Mouse (Mus musculus) limb, embryonic 14.5 days (tissue): ENCODE results near the gene Kif21b. TPM values are rescaled to one million over a fixed set of nuclear protein-coding genes. Genes with fewer than 3 reads are reported as not detected.

Experiments used
- ATAC-seq: fragments of 200-750 bp; cut with Nextera tagmentation; 2 replicates; pipeline ENCODE4 v1.8.0; 2017; ENCODE audit warnings: low read depth, moderate number of reproducible peaks, moderate TSS enrichment; ENCODE audit not compliant: low FRiP score
- DNase-seq: peaks from one replicate; pipeline ENCODE4 v3.0.0-alpha.2; 2015; ENCODE audit warnings: low spot score
- H3K27ac ChIP-seq: fragments of 300-500 bp; sonication (generic); replicated peaks from 2 replicates; pipeline ENCODE4 v1.5.1; 2014; ENCODE audit warnings: low read depth, mild to moderate bottlenecking, low read length, moderate library complexity, mixed read lengths
- H3K27me3 ChIP-seq: fragments of 300-500 bp; sonication (generic); 2 replicates; pipeline ENCODE4 v1.6.1; 2014; ENCODE audit warnings: low read length, mixed read lengths; ENCODE audit not compliant: control insufficient read depth, insufficient read depth
- H3K36me3 ChIP-seq: fragments of 300-500 bp; sonication (generic); 2 replicates; pipeline ENCODE4 v1.6.1; 2014; ENCODE audit warnings: mild to moderate bottlenecking, low read length, moderate library complexity, mixed read lengths; ENCODE audit not compliant: control insufficient read depth, insufficient read depth
- H3K4me1 ChIP-seq: fragments of 300-500 bp; sonication (generic); 2 replicates; pipeline ENCODE4 v1.6.1; 2014; ENCODE audit warnings: antibody characterized with exemption, low read length, mixed read lengths; ENCODE audit not compliant: control insufficient read depth, insufficient read depth
- H3K4me2 ChIP-seq: fragments of 300-500 bp; sonication (generic); replicated peaks from 2 replicates; pipeline ENCODE4 v1.6.1; 2014; ENCODE audit warnings: low read depth, mild to moderate bottlenecking, low read length, moderate library complexity; ENCODE audit not compliant: severe bottlenecking
- H3K4me3 ChIP-seq: fragments of 300-500 bp; sonication (generic); replicated peaks from 2 replicates; pipeline ENCODE4 v1.5.1; 2014; ENCODE audit warnings: low read length
- H3K9ac ChIP-seq: fragments of 300-500 bp; sonication (generic); 2 replicates; pipeline ENCODE4 v1.6.1; 2014; ENCODE audit warnings: mild to moderate bottlenecking, low read depth, low read length, moderate library complexity; ENCODE audit not compliant: severe bottlenecking
- H3K9me3 ChIP-seq: fragments of 300-500 bp; sonication (generic); 2 replicates; pipeline ENCODE4 v1.6.1; 2016; ENCODE audit warnings: low read length; ENCODE audit not compliant: control insufficient read depth
- POLR2A ChIP-seq: fragments of 200-500 bp; IDR thresholded peaks from 2 replicates; pipeline ENCODE4 v1.8.0; 2012; ENCODE audit warnings: inconsistent platforms, mild to moderate bottlenecking, moderate library complexity, borderline replicate concordance; ENCODE audit not compliant: insufficient read depth, insufficient read length; ENCODE audit errors: extremely low read depth
- WGBS: fragments of 180-500 bp; shearing (Covaris S2); extraction: QIAGEN DNeasy Blood & Tissue Kit; methylation state at CpG from one replicate; pipeline ENCODE4 v1.1.7; 2014; 5-methylcytosine and 5-hydroxymethylcytosine counted together
- polyA plus RNA-seq, 2 experiments: library from polyadenylated mRNA; depleted of rRNA in 1 of 2; stranded (reverse) in 1 of 2; unstranded in 1 of 2; fragments of >200 nt; fragmentation: Nextera tagmentation in 1 of 2; extraction: Ambion mirVana in 1 of 2; gene quantifications; 2 replicates each; pipeline versions ENCODE4 v1.2.1 to v1.2.3; 2012 to 2014

Gene Kif21b
- polyA plus RNA-seq, 2 experiments, result 3.6 to 10.9 TPM

GRCm38 (mm10) chr1:136179511-136180001, 48.4 kb downstream of the Kif21b start:
- Histone ChIP-seq H3K4me3 (no peak overlapping the region), H3K27ac (no peak overlapping the region), H3K9ac (no peak overlapping the region), H3K4me1 (no peaks in the 10 kb centered on the region), H3K27me3 (no peaks in the 10 kb centered on the region), H3K9me3 (no peaks in the 10 kb centered on the region), H3K36me3 (peaks cover 10% of the 10 kb centered on the region; the same call in 1 of the 2 replicates), H3K4me2 (no peak overlapping the region)
- 79% methylated on average over 2 of the region's 2 CpGs for WGBS
- DNase-seq (no peak), ATAC-seq (no peak)
- TF ChIP-seq POLR2A, result no peak

GRCm38 (mm10) chr1:136190033-136190432, 58.8 kb downstream of the Kif21b start:
- Histone ChIP-seq H3K9ac (no peak overlapping the region), H3K27me3 (no peaks in the 10 kb centered on the region), H3K9me3 (no peaks in the 10 kb centered on the region), H3K4me2 (no peak overlapping the region), H3K4me1 (no peaks in the 10 kb centered on the region), H3K27ac (no peak overlapping the region), H3K36me3 (no peaks in the 10 kb centered on the region), H3K4me3 (no peak overlapping the region)
- no peak for DNase-seq
- 91% methylated on average over 5 of the region's 5 CpGs for WGBS
- ATAC-seq, result no peak
- no peak for TF ChIP-seq POLR2A

- Histone ChIP-seq H3K4me3 (no peak within 1 kb of the TSS), H3K4me2 (no peak within 1 kb of the TSS), H3K4me1 (no peaks in the 10 kb centered on the region), H3K9ac (no peak within 1 kb of the TSS), H3K27ac (0 out of 2 replicates have a peak within 1 kb of the TSS, but pooled peaks have one; percentile 13), H3K9me3 (no peaks in the 10 kb centered on the region), H3K27me3 (no peaks in the 10 kb centered on the region), H3K36me3 (peaks cover 38% of the 10 kb centered on the region)
- TF ChIP-seq POLR2A, result no peak
- 35% methylated on average over 3 of the region's 3 CpGs for WGBS
- peak; percentile 46 for DNase-seq
- peak; percentile 70 for ATAC-seq
Observed at GRCm38 (mm10) chr1:136212803-136213202, 81.6 kb downstream of the Kif21b start, which contains the start of gene Mroh3. Gene Mroh3, minus strand, starts transcription at chr1:136212828.

GRCm38 (mm10) chr1:136214304-136214703, 83.1 kb downstream of the Kif21b start:
- H3K4me3 ChIP-seq, result no peak overlapping the region
- no peaks in the 10 kb centered on the region for H3K4me1 ChIP-seq
- H3K9me3 ChIP-seq, result no peaks in the 10 kb centered on the region
- no peak overlapping the region for H3K9ac ChIP-seq
- no peak for TF ChIP-seq POLR2A
- H3K27ac ChIP-seq, result no peak overlapping the region
- no peak overlapping the region for H3K4me2 ChIP-seq
- no peak for ATAC-seq
- H3K27me3 ChIP-seq, result no peaks in the 10 kb centered on the region
- no peak for DNase-seq
- WGBS, result 88% methylated on average over 15 of the region's 15 CpGs
- peaks cover 48% of the 10 kb centered on the region for H3K36me3 ChIP-seq

- no peaks in the 10 kb centered on the region for H3K4me1 ChIP-seq
- H3K9me3 ChIP-seq, result no peaks in the 10 kb centered on the region
- no peak overlapping the region for H3K9ac ChIP-seq
- no peak for TF ChIP-seq POLR2A
- no peak overlapping the region for H3K27ac ChIP-seq
- peaks cover 73% of the 10 kb centered on the region for H3K36me3 ChIP-seq
- no peaks in the 10 kb centered on the region for H3K27me3 ChIP-seq
- no peak for ATAC-seq
- no peak overlapping the region for H3K4me2 ChIP-seq
- no peak for DNase-seq
- WGBS, result 81% methylated on average over 9 of the region's 10 CpGs
- no peak overlapping the region for H3K4me3 ChIP-seq
Observed at GRCm38 (mm10) chr1:136220037-136220871, 89.1 kb downstream of the Kif21b start.
